Mouse (Mus musculus) embryonic facial prominence, embryonic 11.5 days (tissue): ENCODE measurements at regions not wholly inside any gene's neighbourhood (a gene's known extent, or its start where the extent isn't known, plus 50 kb on each side); places are given as distances from the start of the nearest gene placed in this dataset.
A peak's percentile ranks its signal among the peaks of the same experiment; 100 is the strongest.

Experiments used
- ATAC-seq: fragments of 200-750 bp; cut with Nextera tagmentation; replicated peaks from 2 replicates; pipeline ENCODE4 v1.8.0; 2017; ENCODE audit warnings: low read depth; ENCODE audit not compliant: insufficient number of reproducible peaks, low FRiP score, low TSS enrichment
- DNase-seq: peaks from one replicate; pipeline ENCODE4 v3.0.0-alpha.2; 2015; ENCODE audit warnings: low spot score
- H3K27ac ChIP-seq: fragments of 300-500 bp; sonication (generic); replicated peaks from 2 replicates; pipeline ENCODE4 v1.5.1; 2014; ENCODE audit warnings: mild to moderate bottlenecking, low read depth, low read length, control low read depth
- H3K27me3 ChIP-seq: fragments of 300-500 bp; sonication (generic); 2 replicates; pipeline ENCODE4 v1.6.1; 2014; ENCODE audit warnings: mild to moderate bottlenecking, low read length, moderate library complexity, mixed read lengths; ENCODE audit not compliant: control insufficient read depth, insufficient read depth
- H3K36me3 ChIP-seq: fragments of 300-500 bp; sonication (generic); replicated peaks from 2 replicates; pipeline ENCODE4 v1.6.1; 2014; ENCODE audit warnings: low read depth, mild to moderate bottlenecking, low read length, moderate library complexity, mixed read lengths; ENCODE audit not compliant: control insufficient read depth, insufficient read depth
- H3K4me1 ChIP-seq: fragments of 300-500 bp; sonication (generic); 2 replicates; pipeline ENCODE4 v1.6.1; 2014; ENCODE audit warnings: low read length, mixed read lengths; ENCODE audit not compliant: control insufficient read depth, insufficient read depth
- H3K4me2 ChIP-seq: fragments of 300-500 bp; sonication (generic); 2 replicates; pipeline ENCODE4 v1.6.1; 2014; ENCODE audit warnings: low read depth, mild to moderate bottlenecking, control low read depth, low read length, moderate library complexity
- H3K4me3 ChIP-seq: fragments of 300-500 bp; sonication (generic); 2 replicates; pipeline ENCODE4 v1.5.1; 2014; ENCODE audit warnings: low read depth, low read length, control low read depth
- H3K9ac ChIP-seq: fragments of 300-500 bp; sonication (generic); replicated peaks from 2 replicates; pipeline ENCODE4 v1.6.1; 2014; ENCODE audit warnings: mild to moderate bottlenecking, control low read depth, low read length
- H3K9me3 ChIP-seq: fragments of 300-500 bp; sonication (generic); replicated peaks from 2 replicates; pipeline ENCODE4 v1.6.1; 2016; ENCODE audit warnings: mild to moderate bottlenecking, low read length, inconsistent platforms, mixed read lengths; ENCODE audit not compliant: control insufficient read depth
- WGBS: fragments of 180-500 bp; shearing (Covaris S2); extraction: QIAGEN DNeasy Blood & Tissue Kit; methylation state at CpG from one replicate; pipeline ENCODE4 v1.1.7; 2014; 5-methylcytosine and 5-hydroxymethylcytosine counted together

GRCm38 (mm10) chr6:6433179-6433578, 145.3 kb downstream of the Sem1 start:
- no peak overlapping the region for H3K4me2 ChIP-seq
- no peaks in the 10 kb centered on the region for H3K4me1 ChIP-seq
- no peaks in the 10 kb centered on the region for H3K9me3 ChIP-seq
- WGBS = 87% methylated on average over 6 of the region's 6 CpGs
- no peak overlapping the region for H3K27ac ChIP-seq
- H3K36me3 ChIP-seq = no peaks in the 10 kb centered on the region
- H3K9ac ChIP-seq = no peak overlapping the region
- no peaks in the 10 kb centered on the region for H3K27me3 ChIP-seq
- ATAC-seq = no peak
- no peak for DNase-seq
- H3K4me3 ChIP-seq = no peak overlapping the region

GRCm38 (mm10) chr6:6414654-6415610, 163.5 kb downstream of the Sem1 start:
- Histone ChIP-seq H3K36me3 (no peaks in the 10 kb centered on the region), H3K4me1 (no peaks in the 10 kb centered on the region), H3K9me3 (no peaks in the 10 kb centered on the region), H3K4me2 (no peak overlapping the region), H3K4me3 (no peak overlapping the region), H3K27ac (no peak overlapping the region), H3K9ac (no peak overlapping the region), H3K27me3 (no peaks in the 10 kb centered on the region)
- ATAC-seq (no peak), DNase-seq (peak; percentile 71)
- WGBS = 66% methylated on average over 9 of the region's 9 CpGs

- no peak overlapping the region for H3K4me3 ChIP-seq
- H3K4me1 ChIP-seq = no peaks in the 10 kb centered on the region
- H3K4me2 ChIP-seq = no peak overlapping the region
- no peak overlapping the region for H3K9ac ChIP-seq
- H3K36me3 ChIP-seq = no peaks in the 10 kb centered on the region
- H3K9me3 ChIP-seq = no peaks in the 10 kb centered on the region
- no peak overlapping the region for H3K27ac ChIP-seq
- DNase-seq (no peak), ATAC-seq (no peak)
- H3K27me3 ChIP-seq = no peaks in the 10 kb centered on the region
- 71% methylated on average over 3 of the region's 3 CpGs for WGBS
Observed at GRCm38 (mm10) chr6:6397997-6398396, 180.5 kb downstream of the Sem1 start.

GRCm38 (mm10) chr6:6389454-6390445, 172.8 kb upstream of the Slc25a13 start:
- no peaks in the 10 kb centered on the region for H3K27me3 ChIP-seq
- no peaks in the 10 kb centered on the region for H3K4me1 ChIP-seq
- ATAC-seq (no peak), DNase-seq (peak; percentile 71)
- no peak overlapping the region; the same call in 1 of the 2 replicates for H3K27ac ChIP-seq
- no peaks in the 10 kb centered on the region for H3K9me3 ChIP-seq
- H3K4me2 ChIP-seq = no peak overlapping the region
- WGBS = 48% methylated on average over 16 of the region's 16 CpGs
- H3K9ac ChIP-seq = no peak overlapping the region
- no peak overlapping the region for H3K4me3 ChIP-seq
- H3K36me3 ChIP-seq = no peaks in the 10 kb centered on the region

- peak; percentile 8 for DNase-seq
Observed at GRCm38 (mm10) chr6:6388835-6389440, 172.0 kb upstream of the Slc25a13 start.

GRCm38 (mm10) chr6:6387571-6387970, 170.6 kb upstream of the Slc25a13 start:
- ATAC-seq (no peak), DNase-seq (no peak)
- Histone ChIP-seq H3K4me2 (no peak overlapping the region), H3K36me3 (no peaks in the 10 kb centered on the region), H3K9me3 (no peaks in the 10 kb centered on the region), H3K27me3 (no peaks in the 10 kb centered on the region), H3K9ac (no peak overlapping the region), H3K4me3 (no peak overlapping the region), H3K4me1 (no peaks in the 10 kb centered on the region), H3K27ac (no peak overlapping the region)
- 72% methylated on average over 5 of the region's 5 CpGs for WGBS

More at GRCm38 (mm10) chr6:6388835-6389440, 172.0 kb upstream of the Slc25a13 start:
- Histone ChIP-seq H3K9me3 (no peaks in the 10 kb centered on the region), H3K27me3 (no peaks in the 10 kb centered on the region), H3K36me3 (no peaks in the 10 kb centered on the region), H3K27ac (peak overlapping the region; percentile 35; the same call in 1 of the 2 replicates), H3K4me3 (no peak overlapping the region), H3K4me2 (no peak overlapping the region), H3K4me1 (no peaks in the 10 kb centered on the region), H3K9ac (no peak overlapping the region)
- ATAC-seq = no peak; the same call in 1 of the 2 replicates
- 12% methylated on average over 5 of the region's 5 CpGs for WGBS

GRCm38 (mm10) chr6:6384971-6385370, 168.0 kb upstream of the Slc25a13 start:
- DNase-seq (peak; percentile 20), ATAC-seq (no peak)
- 47% methylated on average over 7 of the region's 7 CpGs for WGBS
- Histone ChIP-seq H3K27me3 (no peaks in the 10 kb centered on the region), H3K4me1 (no peaks in the 10 kb centered on the region), H3K27ac (no peak overlapping the region), H3K36me3 (no peaks in the 10 kb centered on the region), H3K9me3 (no peaks in the 10 kb centered on the region), H3K9ac (no peak overlapping the region), H3K4me3 (no peak overlapping the region), H3K4me2 (no peak overlapping the region)
